Mouse (Mus musculus): ENCODE results near the gene Gm21987.

The Gm21987 gene

GRCm38 (mm10) chr16:38371705-38372296 is 25.0 kb downstream of the Gm21987 start:
- DNase-seq (ENCODE audit: low read depth): no peak

- DNase-seq (ENCODE audit: low read depth): no peak
These were observed 26.0 kb downstream of the Gm21987 start for GRCm38 (mm10) chr16:38372876-38373275.

GRCm38 (mm10) chr16:38373439-38373838 is 26.6 kb downstream of the Gm21987 start:
- DNase-seq (ENCODE audit: low read depth): no peak

DNA sequence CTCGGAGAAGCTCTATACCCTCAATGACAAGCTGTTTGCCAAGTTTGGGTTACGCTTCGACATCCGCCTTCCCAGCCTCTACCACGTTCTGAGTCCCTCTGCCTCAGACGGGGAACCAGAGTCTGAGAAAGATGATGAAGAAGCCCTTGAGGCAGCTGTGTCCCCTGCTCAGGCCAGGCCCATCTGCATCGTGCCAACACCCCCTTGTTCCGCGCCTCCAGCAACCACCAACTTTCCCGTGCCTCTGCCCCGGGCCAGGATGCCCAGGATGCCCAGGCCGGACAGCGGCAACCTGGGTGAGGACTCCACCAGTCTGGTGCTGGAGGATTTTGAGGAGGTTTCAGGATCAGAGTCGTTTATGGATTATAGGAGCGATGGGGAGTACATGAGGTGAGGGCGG is 27.1 kb downstream of the Gm21987 start:
- DNase-seq (ENCODE audit: low read depth): no peak

- DNase-seq (ENCODE audit: low read depth): no peak
These were observed 27.7 kb downstream of the Gm21987 start for GRCm38 (mm10) chr16:38374379-38375140.

GRCm38 (mm10) chr16:38375182-38375581 is 28.3 kb downstream of the Gm21987 start:
- no peak for DNase-seq (ENCODE audit: low read depth)

DNA sequence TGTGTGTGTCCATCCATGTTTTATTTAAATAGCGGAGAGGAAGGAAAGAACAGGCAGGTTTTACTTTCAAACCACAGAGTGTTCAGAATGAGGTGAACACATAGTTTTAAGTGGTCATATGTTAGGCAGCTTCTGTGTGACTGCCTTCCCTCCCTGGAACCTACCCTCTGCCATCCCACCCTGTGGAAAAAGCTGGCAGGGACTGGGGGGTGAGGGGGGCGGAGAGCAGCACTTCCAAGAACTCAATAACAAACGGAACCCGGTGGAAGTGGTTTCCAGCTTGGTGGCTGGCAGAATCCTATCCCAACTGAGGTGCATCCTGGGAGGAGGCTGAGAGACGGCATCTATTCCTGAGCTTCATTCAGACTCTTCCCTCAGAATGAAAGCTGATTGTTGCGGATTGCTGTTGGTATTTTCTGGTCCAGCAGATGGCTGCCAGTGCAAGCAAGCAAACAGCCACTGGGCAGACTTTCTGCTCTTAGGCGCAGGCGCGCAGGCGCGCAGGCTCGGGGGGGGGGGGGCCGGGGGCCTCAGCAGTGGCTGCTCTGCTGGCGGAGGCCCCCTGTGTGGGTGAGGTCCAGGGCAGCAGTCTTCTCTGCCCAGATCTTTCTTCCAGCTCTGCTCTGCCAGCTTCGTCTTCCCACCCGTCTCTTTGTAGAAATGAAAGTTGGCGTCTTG is 29.5 kb downstream of the Gm21987 start:
- DNase-seq (ENCODE audit: low read depth): peak; percentile 31

- peak; percentile 22 for DNase-seq (ENCODE audit: low read depth)
These were observed 30.0 kb downstream of the Gm21987 start for GRCm38 (mm10) chr16:38376841-38377249.

GRCm38 (mm10) chr16:38377546-38377945 is 30.7 kb downstream of the Gm21987 start:
- no peak for DNase-seq (ENCODE audit: low read depth)

DNA sequence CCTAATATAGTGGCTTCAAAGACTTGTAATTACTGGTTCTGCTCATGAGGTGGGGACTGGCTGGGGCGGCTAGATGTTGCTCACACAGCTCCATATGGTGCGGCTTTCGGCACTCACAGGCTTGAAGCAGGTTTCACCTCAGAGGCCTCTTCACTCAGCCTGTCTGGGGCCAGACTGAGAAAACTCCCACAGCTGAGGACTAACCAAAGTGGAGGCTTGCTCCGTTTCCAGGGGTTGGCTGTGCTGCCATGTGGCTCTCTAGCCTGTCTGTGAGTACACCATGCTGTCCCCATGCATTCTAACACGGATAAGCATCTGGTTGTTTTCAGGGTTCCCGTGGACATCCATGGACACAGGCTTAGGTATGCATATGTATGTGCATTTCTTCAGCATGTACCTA is 31.8 kb downstream of the Gm21987 start:
- no peak for DNase-seq (ENCODE audit: low read depth)

DNA sequence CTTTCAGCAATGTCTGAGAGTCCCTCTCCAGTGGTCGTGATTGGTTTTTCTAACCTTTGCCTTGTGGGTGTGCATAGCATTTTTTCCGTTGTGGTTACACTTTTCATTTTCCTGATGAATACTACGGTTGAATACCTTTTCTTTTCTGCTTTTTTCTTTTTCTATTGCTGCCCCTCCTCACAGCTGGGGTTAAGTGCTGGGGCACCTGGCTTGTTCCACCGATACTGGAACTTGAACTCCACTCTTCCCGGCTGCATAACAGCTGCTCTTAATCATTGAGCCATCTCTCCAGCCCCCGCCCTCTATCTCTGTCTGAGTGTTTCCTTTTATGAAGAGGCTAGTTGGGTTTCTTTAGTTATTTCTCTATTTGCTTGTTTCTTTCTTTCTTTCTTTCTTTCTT is 32.2 kb downstream of the Gm21987 start:
- DNase-seq (ENCODE audit: low read depth): no peak

- no peak for DNase-seq (ENCODE audit: low read depth)
These were observed 32.7 kb downstream of the Gm21987 start for GRCm38 (mm10) chr16:38379493-38379892.

GRCm38 (mm10) chr16:38379926-38380325 is 33.1 kb downstream of the Gm21987 start:
- DNase-seq (ENCODE audit: low read depth): no peak

DNA sequence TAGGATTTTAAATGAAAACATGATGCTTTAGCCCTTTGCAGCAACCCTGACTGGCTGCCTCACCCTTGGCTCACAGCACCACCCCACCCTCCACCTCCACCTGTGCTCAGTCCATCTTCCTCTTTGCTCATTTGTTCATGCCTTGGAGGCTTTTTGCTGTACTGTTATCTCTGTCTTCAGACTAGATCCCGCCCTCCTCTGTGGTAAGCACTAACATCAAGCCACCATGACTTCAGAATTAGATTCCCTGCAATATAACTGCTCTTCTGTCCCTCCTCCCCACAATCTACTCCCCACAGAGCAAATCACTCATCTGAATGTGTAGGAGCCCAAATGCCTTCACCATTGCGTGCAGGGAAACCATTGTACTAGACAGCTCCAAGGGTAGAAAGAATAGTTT is 36.8 kb downstream of the Gm21987 start:
- no peak for DNase-seq (ENCODE audit: low read depth)

GRCm38 (mm10) chr16:38385184-38385634 is 38.4 kb downstream of the Gm21987 start:
- no peak for DNase-seq (ENCODE audit: low read depth)

- no peak for DNase-seq (ENCODE audit: low read depth)
These were observed 38.9 kb downstream of the Gm21987 start for GRCm38 (mm10) chr16:38385700-38386099.

GRCm38 (mm10) chr16:38387389-38387788 is 40.5 kb downstream of the Gm21987 start:
- DNase-seq (ENCODE audit: low read depth): no peak

DNA sequence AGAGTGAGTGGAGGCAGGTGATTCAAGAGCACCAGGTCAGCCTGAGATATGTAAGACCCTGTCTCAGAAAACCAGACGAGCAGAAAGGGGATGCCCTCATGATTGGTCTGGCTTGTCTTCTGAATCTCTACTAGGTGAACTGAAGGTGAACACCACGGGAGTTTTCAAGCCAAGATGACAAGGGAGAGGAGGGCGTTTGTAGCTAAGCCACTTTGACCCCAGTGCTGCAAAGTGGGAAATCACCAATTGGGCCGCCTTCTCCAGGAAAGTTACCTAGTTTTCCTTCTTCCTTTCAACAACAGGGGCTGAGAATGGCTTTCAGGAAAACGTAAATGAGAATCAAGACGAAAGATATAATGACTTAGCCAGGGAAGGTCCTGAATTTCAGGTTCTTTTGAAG is 41.9 kb downstream of the Gm21987 start:
- no peak for DNase-seq (ENCODE audit: low read depth)

DNA sequence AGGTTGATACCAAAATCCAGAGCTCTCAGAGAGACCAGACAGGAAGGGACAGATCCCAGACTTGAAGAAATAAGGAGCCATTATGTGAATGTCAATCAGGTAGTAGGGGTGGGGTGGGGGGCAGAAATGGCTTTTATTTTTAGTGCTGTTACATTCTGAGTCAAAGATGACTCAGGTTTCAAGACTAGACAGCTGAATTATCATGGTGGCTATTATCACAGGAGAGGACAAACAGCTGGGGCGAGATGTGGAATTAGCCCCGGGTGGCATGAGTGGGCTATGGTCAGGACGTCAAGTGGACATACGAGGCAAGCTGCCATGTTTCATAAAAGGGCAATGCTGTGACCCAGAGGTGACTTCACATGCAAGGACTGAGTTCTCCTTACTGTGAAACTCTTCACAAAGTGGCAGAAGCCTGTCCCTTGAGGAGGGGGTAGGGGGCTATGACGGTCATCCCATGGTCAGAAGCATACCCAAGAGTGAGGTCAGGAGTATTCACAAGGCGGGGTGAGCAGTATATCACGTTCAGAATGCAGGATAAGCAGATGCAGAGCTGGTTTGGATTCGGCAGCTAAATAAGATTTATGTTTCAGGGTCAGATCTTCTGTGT is 42.5 kb downstream of the Gm21987 start:
- DNase-seq (ENCODE audit: low read depth): no peak

GRCm38 (mm10) chr16:38390322-38390721 is 43.5 kb downstream of the Gm21987 start:
- DNase-seq (ENCODE audit: low read depth): no peak

DNA sequence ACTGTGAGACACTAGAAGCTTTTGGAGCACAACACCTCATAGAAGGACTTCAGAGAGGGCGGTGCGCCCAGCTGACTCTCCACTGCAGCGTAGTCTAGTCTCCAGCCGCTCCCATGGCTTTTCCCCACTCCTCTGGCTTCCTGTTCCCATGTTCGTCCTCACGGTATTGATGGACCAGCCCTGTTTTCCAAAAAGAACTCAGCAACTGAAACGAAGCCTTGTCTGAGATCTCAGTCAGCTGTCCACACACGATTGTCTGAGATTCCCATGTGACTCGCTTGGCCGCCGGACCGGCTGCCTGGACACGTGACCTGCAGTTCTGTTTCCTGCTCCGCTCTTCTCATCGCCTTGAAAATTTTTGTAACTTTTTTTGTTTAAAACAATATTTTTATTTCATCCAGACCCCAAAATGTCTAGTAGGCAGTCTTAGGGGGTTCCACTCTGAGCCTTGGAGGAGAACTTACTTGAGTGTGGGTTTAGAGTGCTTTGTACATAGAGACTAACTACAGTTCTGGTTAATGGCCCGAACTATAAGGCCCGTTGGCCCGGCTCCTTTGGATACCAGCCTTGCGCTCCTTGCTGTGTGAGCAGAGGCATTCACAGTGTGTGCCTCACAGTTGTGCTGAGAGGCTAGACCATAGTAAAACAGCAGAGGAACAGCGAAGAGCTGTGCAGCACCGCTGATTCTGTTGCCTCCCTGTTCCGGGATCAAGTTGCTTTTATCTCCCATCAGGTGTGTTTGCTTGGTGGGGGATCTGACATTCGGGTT is 45.5 kb downstream of the Gm21987 start:
- no peak for DNase-seq (ENCODE audit: low read depth)

GRCm38 (mm10) chr16:38394191-38394618 is 47.4 kb downstream of the Gm21987 start:
- DNase-seq (ENCODE audit: low read depth): no peak
